Mouse (Mus musculus) frontal cortex, postnatal 10 days (tissue): Measurements from ENCODE around the gene Ifih1.
A peak's percentile ranks its signal among the peaks of the same experiment; 100 is the strongest.

Source experiments
- DNase-seq, 2 experiments: peaks; one replicate each; pipeline ENCODE4 v3.0.0; 2022; ENCODE audit warnings: low spot score in 2 of 2, mixed read lengths in 1 of 2

Gene Ifih1

GRCm38 (mm10) chr2:62639869-62640268, 6.2 kb downstream of the Ifih1 start:
- DNase-seq, result no peak

- no peak for DNase-seq
Measured at GRCm38 (mm10) chr2:62630446-62630845, 15.6 kb downstream of the Ifih1 start.

DNA sequence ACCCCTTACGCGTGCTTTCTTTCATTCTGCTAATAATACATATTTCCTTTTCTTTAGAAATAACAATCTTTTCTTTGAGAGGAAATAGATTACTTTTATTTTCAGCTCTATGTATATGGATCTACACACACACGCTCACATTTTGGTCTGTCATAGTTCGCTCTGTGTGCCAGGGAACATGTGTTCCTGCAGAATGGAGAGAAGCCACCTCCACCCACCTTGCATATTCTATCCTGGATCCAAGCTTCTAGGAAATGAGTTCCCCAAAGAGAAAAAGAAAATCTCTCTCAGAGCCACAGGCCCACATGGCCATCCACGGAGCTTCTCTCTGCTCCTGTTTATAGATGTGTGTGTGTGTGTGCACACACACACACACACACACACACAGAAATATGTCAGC, 17.7 kb downstream of the Ifih1 start:
- peak in 1 of 2 experiments; percentile 41 for DNase-seq

DNA sequence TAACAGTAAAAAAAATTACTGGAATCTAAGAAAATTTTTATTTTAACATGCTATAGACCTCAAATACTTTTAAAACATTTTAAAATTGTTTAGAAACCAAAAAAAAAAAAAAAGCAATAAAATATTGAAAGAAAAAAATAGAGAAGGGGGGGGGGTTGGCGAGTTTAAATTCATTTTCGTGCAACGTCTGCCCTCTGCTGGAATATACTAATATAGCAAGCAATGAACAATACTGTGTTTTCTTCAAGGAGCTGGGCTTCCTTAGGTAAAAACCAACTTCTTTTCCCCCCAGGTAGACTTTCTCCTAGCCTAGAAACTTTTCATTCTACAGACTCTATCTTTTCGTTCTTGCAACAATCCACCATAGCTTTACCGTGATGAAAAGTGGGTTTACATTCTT, 18.3 kb downstream of the Ifih1 start:
- DNase-seq, result no peak

DNA sequence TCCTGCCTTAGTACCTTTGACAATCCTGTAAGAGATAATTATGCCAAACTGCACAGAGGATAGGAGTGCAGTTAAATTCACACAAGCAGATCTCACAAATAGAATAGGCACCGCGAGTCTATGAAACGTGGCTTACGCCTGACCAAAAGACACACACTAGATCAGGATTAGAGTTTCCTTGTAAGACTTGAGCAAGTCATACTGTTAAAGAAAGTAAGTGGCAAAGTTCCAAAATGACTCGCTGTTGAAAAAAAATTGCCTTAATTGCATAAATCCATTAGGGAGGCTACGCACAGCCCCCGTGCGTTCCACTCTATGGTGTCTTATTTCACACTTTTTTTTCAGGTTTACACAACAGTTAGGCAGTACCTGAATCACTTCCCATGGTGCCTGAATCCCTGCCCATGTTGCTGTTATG, 23.0 kb downstream of the Ifih1 start:
- DNase-seq, result no peak

GRCm38 (mm10) chr2:62619679-62620078, 26.4 kb downstream of the Ifih1 start:
- no peak for DNase-seq

GRCm38 (mm10) chr2:62618934-62619341, 27.1 kb downstream of the Ifih1 start:
- DNase-seq, result no peak

DNA sequence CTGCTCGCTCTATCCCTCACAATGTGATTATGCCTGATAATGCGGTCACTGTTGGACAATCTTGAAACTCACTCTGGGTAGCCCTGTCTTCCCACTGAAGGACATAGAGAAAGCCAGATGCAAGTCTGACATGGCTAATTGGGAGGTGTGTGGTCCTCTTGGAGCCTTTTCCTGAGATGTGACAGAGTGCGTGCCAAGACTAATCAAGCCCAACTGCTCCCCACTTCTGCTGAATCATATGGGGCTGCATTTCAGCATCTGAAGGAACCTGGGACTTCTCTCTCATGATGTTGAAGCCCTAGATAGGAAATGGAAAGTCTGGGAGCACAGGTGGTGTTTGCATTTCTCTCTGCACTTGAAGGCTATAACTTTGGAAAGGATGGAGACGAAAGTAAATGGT, 32.9 kb downstream of the Ifih1 start:
- no peak for DNase-seq

GRCm38 (mm10) chr2:62606205-62606604, 39.9 kb downstream of the Ifih1 start:
- no peak for DNase-seq

DNA sequence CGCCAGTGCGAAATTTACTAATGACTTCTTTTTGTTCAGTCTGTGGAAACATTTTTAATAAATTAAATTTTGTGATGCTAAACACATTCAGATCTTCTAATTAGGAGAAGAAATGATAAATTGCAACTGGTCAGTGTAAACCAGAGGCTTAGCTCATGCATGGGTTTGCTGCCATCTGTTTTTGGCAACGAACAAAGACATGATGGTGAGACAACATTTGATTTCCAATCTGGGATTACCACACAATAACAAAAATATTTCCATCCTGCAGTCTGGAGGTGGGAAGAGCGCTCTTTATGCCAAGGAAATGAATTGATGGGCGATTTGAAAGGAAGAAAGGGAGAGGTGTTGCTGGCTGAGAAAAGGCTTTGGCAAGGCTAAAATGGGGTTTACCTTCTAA, 42.5 kb downstream of the Ifih1 start:
- no peak for DNase-seq

DNA sequence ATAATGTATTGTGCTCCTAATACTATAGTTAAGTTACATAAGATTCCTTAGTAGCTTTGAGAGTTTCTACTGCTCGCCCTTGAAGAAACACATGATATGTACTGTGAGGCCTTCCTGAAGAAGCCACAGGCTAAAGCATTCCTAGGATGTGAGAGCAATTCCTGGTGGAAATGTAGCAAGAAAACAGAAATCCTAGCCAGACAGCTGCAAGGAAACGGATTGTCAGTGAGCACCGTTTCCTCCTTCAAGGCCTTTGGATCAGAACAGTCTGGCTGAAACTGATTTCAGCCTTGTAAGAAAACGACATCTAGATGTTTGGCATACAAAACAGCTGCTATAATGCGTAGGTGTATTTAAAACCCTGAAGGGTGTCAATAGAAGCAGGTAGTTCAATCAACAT, 49.5 kb downstream of the Ifih1 start:
- DNase-seq, result no peak

DNA sequence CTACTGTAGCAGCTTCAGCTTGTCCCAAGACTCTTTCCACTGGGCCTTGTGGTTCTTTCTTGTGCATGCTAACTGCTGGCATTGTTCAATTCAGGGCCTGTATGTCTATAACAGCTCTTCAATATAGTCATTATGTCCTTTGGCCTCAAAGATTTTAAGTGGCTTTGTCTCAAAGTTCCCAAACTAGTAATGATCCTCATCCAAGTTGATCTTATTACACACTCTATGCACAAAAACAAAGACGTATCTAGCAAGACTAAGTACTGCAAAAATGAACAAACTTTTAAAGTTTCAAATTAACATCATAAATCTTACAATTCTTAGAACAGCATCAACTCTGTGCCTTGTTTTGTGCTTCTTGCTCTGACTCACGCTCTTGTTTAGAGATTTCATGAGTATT, 51.6 kb downstream of the Ifih1 start:
- no peak for DNase-seq

DNA sequence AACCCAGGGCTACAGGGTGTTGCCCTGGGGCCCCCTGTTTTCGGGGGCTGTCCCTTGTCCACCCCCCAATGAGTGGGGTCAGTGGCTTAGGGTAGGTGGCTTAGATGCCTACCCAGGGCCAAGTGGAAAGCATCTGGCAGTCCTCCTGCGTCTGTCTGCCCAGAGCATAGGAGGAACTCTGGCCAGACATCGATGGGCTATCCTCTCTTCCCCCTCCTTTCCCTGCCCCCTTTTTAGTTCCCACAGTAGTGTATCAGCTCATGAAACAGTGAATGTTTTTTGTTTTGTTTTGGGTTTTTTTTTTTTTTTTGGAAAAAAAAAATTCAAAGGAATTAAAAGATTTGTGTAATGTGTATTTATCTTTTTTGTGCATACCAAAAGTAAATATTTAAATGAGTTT, 54.5 kb downstream of the Ifih1 start:
- DNase-seq, result no peak

DNA sequence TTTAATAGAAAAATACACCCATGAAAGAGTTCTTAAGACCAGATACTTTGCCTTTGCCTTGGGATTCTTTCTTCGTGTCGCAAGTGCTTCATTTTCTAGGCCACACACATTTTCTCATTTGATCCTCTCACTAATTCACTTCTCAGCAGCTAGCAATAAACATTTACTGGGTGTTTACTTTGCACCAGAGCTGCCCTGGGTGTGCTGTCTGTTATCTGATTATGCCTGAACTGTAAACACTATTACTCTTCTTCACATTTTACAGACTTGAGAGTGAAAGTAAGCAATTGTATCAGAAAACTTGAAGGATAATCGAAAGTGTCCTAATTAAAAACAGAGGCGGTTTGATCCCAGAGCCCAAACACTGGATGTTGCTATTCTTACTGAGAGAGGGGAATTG, 56.7 kb downstream of the Ifih1 start:
- DNase-seq, result no peak

DNA sequence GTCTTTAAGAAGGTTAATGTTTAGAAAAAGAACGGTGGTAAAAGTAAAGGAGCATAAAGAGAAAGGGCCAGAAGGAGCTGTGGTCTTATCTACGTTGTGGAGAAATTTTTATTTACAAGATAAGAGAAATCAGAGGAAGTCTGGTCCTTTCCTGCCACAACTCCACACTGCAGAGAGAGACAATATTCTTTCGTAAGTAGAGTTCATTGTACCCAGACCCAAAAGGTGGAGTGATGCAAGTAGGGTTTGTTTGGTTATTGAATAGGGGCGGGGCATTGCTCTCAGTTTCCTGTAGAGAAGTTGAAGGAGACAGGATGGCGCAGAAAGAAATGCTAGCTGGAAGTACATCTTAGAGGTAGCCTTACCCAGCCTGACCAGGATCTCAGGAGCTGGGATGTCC, 60.3 kb downstream of the Ifih1 start:
- DNase-seq, result no peak

DNA sequence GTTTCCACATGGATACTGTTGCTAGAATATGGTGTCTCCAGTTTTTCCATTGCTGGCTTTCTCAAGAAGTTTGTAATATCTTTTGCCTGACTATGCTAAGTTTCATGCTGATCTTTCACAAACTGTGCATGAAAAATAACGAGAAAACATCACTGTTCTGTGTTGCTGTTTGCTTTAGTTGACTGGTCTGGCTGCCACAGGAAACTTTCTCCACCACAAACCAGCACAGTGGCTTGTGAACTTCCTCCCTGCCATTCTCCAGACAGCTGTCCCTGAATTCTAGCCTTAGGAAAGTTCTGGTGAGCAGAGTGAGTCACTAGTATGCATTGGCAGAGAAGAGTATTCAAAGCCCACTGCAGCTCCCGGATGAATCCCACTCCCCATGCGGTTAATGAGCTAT, 71.1 kb downstream of the Ifih1 start:
- DNase-seq, result no peak

- no peak for DNase-seq
Measured at GRCm38 (mm10) chr2:62574250-62574649, 71.8 kb downstream of the Ifih1 start.

GRCm38 (mm10) chr2:62573753-62574159, 72.3 kb downstream of the Ifih1 start, which contains the start of gene Fap:
Gene Fap, minus strand, starts transcription at chr2:62574075.
- DNase-seq, result no peak

GRCm38 (mm10) chr2:62573099-62573752, 72.8 kb downstream of the Ifih1 start:
- DNase-seq, result no peak

- no peak for DNase-seq
Measured at GRCm38 (mm10) chr2:62564687-62565086, 81.4 kb downstream of the Ifih1 start.

- no peak for DNase-seq
Measured at GRCm38 (mm10) chr2:62562661-62563485, 83.2 kb downstream of the Ifih1 start.

DNA sequence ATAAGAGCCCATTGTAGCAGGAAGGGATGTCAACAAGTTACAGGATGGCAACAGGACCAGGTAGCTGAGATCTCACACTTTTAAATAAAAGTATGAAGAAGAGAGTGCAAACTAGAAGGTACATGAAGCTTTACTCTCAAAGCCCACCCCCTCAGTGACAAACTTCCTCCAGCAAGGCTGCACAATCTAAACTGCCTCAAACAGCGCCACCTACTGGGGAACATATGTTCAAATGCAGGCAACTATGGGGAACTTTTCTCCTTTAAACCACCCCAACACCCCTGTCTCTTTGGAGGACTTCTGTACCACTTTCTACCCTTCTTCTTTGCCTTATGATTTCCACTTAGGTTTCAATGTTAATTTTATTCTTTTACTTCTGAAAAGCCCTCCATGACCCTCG, 88.6 kb downstream of the Ifih1 start:
- DNase-seq, result no peak

- no peak for DNase-seq
Measured at GRCm38 (mm10) chr2:62556349-62556748, 89.7 kb downstream of the Ifih1 start.
